Mouse (Mus musculus): Measurements from ENCODE around the gene Aurkb. TPM values are rescaled to one million over a fixed set of nuclear protein-coding genes. Genes with fewer than 3 reads are reported as not detected.
"Not testable (repeated sequence)": the region's sequence is repeated elsewhere in the genome, so short reads cannot be mapped to it uniquely, and the experiment has no call there.

Gene Aurkb
- total RNA-seq, 2 experiments from 2014 or later: 0.86 to 1.2 TPM

DNA sequence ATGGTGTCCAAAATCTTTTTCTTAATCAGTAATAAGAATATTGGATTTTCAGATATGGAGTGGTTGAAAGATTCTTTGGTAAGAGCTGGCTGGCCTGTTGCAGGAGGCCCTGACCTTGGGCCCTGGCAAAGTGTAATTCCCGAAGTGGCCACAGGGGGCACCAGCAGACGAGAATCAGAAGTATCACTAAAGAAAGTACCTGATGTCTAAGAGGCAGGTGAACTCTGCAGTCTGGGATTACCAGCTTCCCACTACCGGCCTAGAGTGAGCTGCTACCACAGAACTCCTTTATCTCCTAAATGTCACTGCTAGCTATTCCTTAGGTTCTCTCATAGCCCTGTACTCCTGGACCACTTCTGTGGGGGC, 46.9 kb downstream of the Aurkb start:
- intact Hi-C loops (cut with DNase I): no loop called here
- DNase-seq (ENCODE audit: low spot score in 2 of 2): peak; percentile 83 to 85

DNA sequence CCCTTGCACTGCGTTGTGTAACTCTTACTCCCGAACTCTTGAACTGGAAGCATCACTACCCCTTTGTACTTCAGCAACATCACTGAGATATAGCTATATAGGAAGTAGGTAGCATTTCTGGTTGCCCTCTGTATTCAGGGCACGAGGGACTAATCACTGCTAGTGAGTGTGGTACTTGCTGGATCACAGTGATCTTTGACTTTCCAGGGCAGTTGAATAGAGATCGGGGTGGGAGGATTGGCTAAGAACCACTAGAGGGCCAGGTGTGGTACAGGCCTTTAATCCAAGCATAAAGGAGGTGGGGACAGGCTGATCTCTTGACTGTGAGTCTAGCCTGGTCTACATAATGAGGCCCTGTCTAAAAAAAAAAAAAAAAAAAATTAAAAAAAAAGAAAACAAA, 47.4 kb downstream of the Aurkb start:
- intact Hi-C loops (cut with DNase I): no loop called here

DNA sequence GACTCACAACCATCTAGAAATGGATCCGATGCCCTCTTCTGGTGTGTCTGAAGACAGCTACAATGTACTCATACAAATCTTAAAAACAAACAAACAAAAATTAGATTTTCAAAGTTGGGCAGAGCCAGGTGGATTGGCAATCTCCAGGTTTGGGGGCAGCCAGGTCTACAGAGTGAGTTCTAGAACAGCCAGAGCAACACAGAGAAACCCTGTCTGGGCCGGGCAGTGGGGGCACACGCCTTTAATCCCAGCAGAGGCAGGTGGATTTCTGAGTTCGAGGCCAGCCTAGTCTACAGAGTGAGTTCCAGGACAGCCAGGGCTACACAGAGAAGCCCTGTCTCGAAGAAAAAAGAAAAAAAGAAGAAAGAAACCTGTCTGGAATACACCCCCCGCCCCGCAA, 48.4 kb downstream of the Aurkb start:
- intact Hi-C loops (cut with DNase I); DNase-seq (ENCODE audit: low spot score in 2 of 2): not testable (repeated sequence)

More for the DNA sequence above, 47.4 kb downstream of the Aurkb start:
- no peak for DNase-seq (ENCODE audit: low spot score in 2 of 2)

DNA sequence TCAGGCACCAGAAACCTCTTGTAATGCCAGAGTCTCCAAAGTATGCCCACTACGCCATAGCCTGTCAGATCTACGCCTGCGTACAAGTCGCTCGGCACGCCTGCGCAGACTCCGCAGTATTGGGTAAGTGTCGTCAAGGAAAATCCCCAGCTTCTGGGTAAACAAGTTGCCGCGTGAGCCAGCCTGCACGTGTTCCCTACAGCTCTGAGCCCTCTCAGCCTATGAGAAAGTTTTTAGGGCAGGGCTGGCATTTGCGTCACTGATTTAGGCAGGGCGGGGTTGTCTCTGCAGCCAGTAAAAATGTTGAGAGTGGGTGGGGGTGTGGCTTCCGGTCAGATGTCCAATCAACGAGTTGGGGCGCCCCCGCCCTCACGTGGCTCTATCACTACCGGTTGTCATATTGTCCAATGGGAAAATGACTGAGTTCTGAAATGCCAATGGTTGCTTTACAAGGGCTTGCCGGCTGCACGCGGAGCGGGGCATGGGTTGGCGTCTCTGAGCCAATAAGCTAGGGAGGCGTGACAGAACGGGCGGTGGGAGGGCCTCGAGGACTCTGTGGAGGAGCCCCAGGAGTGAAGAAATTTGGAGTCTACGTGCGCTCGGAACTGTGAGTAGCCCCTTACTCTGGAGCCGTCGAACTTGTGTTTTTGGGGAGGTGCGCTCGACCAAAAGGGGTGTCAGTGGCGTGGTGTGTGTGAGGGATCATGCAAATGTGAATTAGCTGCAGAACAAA, 49.4 kb downstream of the Aurkb start, which contains the start of gene Per1:
TSS of gene Per1 (plus strand) at position 521 of the 733 bp plus-strand sequence.
- intact Hi-C loops (cut with DNase I): loop anchor here (5.0 kb wide), 1 partner anchor 322 kb away; no protein-coding TSS in a partner anchor
- DNase-seq (ENCODE audit: low spot score in 2 of 2): peak; percentile 99 to 100

DNA sequence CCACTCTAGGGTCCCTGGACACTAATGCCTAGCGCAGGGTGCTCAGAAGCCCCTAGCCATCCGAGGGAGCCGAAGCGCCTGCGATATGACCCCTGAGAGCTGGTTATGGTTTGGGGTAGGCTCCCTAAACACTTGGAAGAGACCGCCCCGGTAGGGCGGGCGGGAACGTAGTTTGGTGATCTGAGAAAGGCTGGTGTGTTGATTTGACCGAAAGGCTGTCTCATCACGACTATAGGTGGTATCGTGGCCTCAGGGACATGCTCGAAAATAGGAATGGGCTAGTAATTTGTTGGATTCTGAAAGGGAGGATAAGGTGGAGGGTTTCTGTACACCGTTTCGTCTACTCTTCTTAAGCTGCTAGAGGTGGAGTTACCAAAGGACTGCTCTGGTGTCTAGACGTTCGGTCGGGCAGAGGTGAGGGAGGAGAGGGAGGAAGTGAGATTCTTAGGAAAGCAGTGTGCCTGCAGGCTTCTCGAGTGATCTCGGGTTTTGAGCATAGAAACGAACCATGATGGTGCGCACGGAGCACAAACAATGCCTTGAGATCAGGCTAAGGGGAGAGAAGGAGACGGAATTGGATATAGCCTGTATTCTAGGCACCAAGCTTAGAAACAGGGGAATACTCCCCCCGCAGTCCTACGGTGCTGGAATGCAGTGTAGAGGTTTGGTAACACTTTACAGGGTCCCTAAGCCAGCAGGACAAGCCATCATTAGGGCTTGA, 50.2 kb downstream of the Aurkb start:
- intact Hi-C loops (cut with DNase I): loop anchor here (5.0 kb wide), 1 partner anchor 322 kb away; no protein-coding TSS in a partner anchor
- DNase-seq (ENCODE audit: low spot score in 2 of 2): no peak

DNA sequence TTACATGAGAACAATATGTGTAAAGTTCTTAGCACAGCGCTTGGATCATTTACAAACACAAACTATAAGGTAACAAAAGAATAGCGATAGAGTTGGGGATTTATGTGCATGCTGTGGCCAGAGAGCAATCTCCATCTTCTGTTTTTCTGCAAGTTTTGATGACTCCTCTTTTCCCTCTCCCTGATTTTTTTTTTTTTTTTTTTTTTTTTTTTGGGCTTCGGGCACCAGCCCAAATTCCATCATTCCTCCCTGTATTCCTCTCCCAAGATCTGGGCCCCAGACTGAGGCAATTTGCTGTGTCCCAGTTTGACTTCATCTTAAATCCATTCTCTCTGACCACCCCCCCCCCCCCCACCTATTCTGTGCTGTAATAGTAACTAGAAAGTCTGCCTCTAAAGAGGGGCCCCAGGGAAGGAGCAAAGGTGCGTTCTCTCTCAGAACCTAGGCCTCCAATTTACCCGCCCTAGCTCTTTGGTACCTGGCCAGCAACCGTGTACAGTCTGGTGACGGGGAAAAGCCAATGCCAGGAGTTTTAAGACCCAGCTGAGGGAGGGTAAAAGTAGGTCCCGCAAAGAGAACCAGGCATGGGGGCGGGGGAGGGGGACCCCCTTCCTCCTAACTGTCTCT, 51.0 kb downstream of the Aurkb start:
- intact Hi-C loops (cut with DNase I): loop anchor here (5.0 kb wide), 1 partner anchor 321 kb away; no protein-coding TSS in a partner anchor
- DNase-seq (ENCODE audit: low spot score in 2 of 2): no peak

DNA sequence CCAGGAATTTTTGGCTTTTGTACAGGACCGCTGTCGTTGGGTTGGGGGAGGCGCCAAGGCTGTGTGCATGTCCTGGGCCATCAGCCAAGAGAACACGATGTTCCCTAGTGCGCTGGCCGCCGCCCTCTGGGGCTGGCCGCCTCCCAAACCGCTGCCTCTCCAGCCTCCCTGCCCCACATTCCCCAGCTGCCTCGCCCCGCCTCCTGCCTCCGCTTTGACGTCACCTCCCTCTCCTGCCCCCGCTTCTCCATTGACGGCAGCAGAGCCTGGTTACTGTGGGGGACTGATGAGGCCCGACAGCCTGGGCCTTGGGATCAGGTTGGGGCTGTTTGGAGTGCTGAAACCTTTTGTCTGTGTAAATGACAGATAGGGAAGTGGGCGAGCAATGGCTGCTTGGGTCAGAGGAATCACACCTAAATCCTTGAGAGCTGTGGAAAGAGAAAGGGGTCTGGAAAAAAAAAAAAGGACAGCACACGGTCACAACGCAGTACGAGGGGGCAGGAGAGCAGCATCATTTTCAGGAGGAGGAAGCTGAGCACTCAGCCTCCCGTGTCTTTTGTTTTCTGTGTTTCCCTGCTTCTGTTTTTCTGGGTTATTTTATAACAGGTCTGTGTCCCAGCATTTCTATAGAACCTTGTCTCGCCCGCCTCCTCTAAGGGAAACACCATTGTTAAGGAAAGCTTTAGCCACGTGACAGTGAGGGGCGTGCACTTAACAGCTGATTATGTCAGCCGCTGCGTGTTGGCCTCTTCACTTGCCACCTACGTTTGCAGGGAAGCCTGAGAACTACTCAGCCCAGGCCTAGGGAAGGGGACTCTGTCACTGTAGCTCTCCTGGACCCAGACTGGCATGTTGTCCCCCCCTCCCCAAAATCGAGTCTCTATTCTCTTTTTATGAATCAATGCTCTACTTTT, 51.8 kb downstream of the Aurkb start:
- intact Hi-C loops (cut with DNase I): loop anchor here (5.0 kb wide), 1 partner anchor 320 kb away; no protein-coding TSS in a partner anchor
- DNase-seq (ENCODE audit: low spot score in 2 of 2): peak; percentile 97 to 100

DNA sequence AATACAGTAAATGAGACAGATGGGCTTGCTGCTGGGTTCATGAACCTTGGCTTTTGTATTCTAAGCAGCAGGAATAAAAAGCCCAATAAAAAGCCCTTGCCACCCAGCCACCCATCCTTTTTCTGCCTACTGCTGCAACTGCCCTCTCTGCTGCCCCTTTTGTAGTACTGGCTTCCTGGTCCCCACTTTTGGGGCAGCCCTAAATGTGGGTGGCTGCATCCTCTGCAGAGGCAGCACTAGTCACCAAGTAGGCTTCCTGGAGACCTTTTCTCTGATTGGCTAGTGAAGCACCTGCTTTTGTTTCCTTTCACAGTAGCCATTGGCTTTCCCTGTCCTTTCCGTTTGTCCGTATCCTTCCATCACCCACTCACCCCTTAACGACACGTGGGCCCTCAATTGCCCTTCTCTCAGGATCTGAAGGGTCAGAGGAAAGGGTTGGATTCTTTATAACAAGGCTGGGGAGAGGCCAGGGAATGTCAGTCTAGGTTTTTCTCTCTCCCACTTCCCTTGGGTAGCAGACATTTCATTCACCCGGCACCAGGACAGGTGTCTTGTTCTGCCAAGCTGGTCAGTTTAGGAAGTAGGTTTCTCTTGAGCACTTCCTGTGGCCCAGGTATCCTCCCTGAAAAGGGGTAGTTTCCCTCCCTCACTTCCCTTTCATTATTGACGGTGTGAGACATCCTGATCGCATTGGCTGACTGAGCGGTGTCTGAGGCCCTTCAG, 52.8 kb downstream of the Aurkb start:
- intact Hi-C loops (cut with DNase I): loop anchor here (5.0 kb wide), 1 partner anchor 319 kb away; no protein-coding TSS in a partner anchor
- DNase-seq (ENCODE audit: low spot score in 2 of 2): no peak

DNA sequence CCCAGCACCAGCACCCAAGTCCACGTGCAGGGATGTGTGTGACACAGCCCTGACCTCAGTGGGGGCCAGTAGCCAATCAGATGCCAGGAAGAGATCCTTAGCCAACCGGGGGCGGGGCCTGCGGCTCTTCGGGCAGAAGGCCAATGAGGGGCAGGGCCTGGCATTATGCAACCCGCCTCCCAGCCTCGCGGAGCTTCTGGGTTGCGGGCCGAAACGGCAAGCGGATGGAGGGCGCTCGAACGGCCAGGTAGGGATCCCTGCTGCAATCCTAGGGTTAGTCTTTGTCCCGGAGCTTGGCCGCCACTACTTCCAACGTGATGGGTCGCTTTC, 53.3 kb downstream of the Aurkb start:
- intact Hi-C loops (cut with DNase I): loop anchor here (5.0 kb wide), 1 partner anchor 319 kb away; no protein-coding TSS in a partner anchor

DNA sequence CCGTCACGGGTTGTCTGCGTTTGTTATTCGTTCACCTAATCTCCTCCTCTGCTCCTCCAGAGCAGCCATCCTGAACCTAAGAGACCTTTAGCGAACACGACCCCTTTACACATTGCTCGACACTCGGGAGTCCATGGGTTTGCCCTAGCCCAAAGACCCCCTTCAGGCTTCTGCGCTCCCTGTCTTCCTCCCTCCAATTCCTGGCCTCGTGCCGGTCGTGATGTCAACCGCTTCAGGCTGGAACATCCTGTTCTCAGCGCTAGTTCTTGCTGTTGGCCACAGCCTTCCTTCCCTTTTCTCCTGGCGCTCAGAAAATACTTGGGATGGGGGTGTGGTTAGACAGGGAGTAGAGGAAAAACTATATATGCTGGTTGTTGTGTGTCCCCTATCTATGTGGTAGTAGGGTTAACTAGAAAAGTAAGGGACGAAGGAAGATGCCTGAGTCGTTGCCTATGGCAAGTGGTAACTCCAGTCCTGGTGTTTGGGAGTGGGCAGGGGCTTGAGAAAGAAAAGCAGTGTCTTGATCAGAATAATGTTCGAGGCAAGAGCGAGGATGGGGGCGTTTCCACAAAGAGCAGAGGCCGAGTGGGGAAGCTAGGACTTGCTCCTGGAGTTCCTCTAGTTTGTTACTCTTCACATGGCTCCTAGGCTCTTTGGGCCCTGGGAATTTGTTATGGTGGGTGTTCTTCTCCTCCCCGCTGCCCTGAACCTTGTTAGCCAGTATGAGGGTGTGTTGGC, 53.9 kb downstream of the Aurkb start:
- intact Hi-C loops (cut with DNase I): loop anchor here (5.0 kb wide), 1 partner anchor 318 kb away; no protein-coding TSS in a partner anchor
- DNase-seq (ENCODE audit: low spot score in 2 of 2): peak; percentile 79 to 81

More for the DNA sequence above, 53.3 kb downstream of the Aurkb start:
- DNase-seq (ENCODE audit: low spot score in 2 of 2): peak; percentile 95 to 98

DNA sequence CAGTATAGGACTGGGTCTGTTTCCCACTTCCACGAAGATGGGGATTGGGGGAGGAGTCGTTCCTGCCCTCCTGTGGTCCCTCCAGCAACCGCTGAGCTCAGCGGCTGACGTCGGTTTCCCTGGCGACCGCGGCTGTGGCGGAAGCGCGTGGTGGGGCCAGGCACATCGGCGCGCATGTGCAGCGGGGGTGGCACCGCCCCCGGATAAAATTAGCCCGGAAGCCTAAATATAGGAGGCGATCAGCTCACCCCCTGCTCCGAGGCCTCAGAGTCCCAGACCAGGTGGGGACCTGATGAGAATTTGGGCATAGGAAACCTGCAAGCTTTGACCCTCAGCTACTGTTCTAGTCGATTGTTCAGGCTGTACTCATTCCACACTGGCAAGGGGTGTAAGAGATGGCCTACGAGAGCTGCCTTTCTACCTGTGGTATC, 54.5 kb downstream of the Aurkb start:
- intact Hi-C loops (cut with DNase I): loop anchor here (1.0 to 5.0 kb wide), 2 partner anchors 10 to 317 kb away; no protein-coding TSS in a partner anchor
- peak; percentile 89 to 95 for DNase-seq (ENCODE audit: low spot score in 2 of 2)

DNA sequence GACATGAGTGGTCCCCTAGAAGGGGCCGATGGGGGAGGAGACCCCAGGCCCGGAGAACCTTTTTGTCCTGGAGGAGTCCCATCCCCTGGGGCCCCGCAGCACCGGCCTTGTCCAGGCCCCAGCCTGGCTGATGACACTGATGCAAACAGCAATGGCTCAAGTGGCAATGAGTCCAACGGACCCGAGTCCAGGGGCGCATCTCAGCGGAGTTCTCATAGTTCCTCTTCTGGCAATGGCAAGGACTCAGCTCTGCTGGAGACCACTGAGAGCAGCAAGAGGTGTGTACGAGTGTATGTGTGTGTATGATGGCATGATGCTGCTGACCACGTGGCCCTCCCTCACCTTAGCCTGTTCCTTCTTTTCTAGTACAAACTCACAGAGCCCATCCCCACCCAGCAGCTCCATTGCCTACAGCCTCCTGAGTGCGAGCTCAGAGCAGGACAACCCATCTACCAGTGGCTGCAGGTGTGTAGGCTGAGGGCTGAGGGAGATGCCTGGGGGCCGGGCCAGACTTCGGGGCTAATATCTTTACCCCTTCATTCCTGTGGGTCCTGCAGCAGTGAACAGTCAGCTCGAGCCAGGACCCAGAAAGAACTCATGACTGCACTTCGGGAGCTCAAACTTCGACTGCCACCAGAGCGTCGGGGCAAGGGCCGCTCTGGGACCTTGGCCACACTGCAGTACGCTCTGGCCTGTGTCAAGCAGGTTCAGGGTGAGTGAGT, 55.4 kb downstream of the Aurkb start:
- intact Hi-C loops (cut with DNase I): loop anchor here (1.0 kb wide), 1 partner anchor 10 kb away; no protein-coding TSS in a partner anchor
- no peak for DNase-seq (ENCODE audit: low spot score in 2 of 2)

Other genes starting within 250 kb of the Aurkb start
- 10 to 100 TPM; 96.7 to 99.5 TPM for gene Ndel1, start 173.8 kb upstream of the Aurkb start, total RNA-seq (2021)
- gene Rnf222, start 157.1 kb upstream of the Aurkb start, total RNA-seq (2021): not detected
- gene Rpl26, start 144.1 kb upstream of the Aurkb start, total RNA-seq (2021): 100 to 1,000 TPM; 597 to 631 TPM
- under 1 TPM in 1 of 2 experiments, not detected in 1; 0.88 TPM for gene Odf4, start 118.6 kb upstream of the Aurkb start, total RNA-seq (2021)
- 10 to 100 TPM; 20.9 to 22.6 TPM for gene Arhgef15, start 88.2 kb upstream of the Aurkb start, total RNA-seq (2021)
- gene Slc25a35, start 77.5 kb upstream of the Aurkb start, total RNA-seq (2021): 1 to 10 TPM; 4.8 to 5.4 TPM
- gene Rangrf, start 70.5 kb upstream of the Aurkb start, total RNA-seq (2021): 10 to 100 TPM; 14.6 to 17.2 TPM
- 10 to 100 TPM; 19.6 to 23.5 TPM for gene Pfas, start 37.2 kb upstream of the Aurkb start, total RNA-seq (2021)
- gene Ctc1, start 29.7 kb upstream of the Aurkb start, total RNA-seq (2021): 10 to 100 TPM; 39.1 to 40.5 TPM
- gene Borcs6, start 14.1 kb downstream of the Aurkb start, total RNA-seq (2021): 10 to 100 TPM; 26.1 to 29.2 TPM
- gene Tmem107, start 25.2 kb downstream of the Aurkb start, total RNA-seq (2021): 10 to 100 TPM; 14.2 to 16.9 TPM
- 1,000 to 10,000 TPM; 1,220 to 1,271 TPM for gene Vamp2, start 42.8 kb downstream of the Aurkb start, total RNA-seq (2021)
- 100 to 1,000 TPM in 1 of 2 experiments, 10 to 100 TPM in 1; 90.4 to 112 TPM for gene Per1, start 49.6 kb downstream of the Aurkb start, total RNA-seq (2021)
- under 1 TPM; 0.55 to 0.70 TPM for gene Hes7, start 74.8 kb downstream of the Aurkb start, total RNA-seq (2021)
- gene 9130213A22Rik, start 76.9 kb downstream of the Aurkb start, total RNA-seq (2021): under 1 TPM; 0.27 to 0.51 TPM
- gene Aloxe3, start 80.2 kb downstream of the Aurkb start, total RNA-seq (2021): 1 to 10 TPM; 3.7 to 5.7 TPM
- gene Alox12b, start 111.3 kb downstream of the Aurkb start, total RNA-seq (2021): 1 to 10 TPM; 1.5 to 1.9 TPM
- gene Alox8, start 152.2 kb downstream of the Aurkb start, total RNA-seq (2021): 1 to 10 TPM; 3.7 to 4.1 TPM
- under 1 TPM; 0.40 to 0.80 TPM for gene Gucy2e, start 191.4 kb downstream of the Aurkb start, total RNA-seq (2021)

Measured in left cerebral cortex, postnatal 14 days (tissue).